Mouse (Mus musculus) limb, embryonic 13.5 days (tissue): Measurements from ENCODE around the gene Prss34. TPM values are rescaled to one million over a fixed set of nuclear protein-coding genes. Genes with fewer than 3 reads are reported as not detected.

Experiments
- ATAC-seq: fragments of 200-750 bp; cut with Nextera tagmentation; 2 replicates; pipeline ENCODE4 v1.8.0; 2017; ENCODE audit warnings: low read depth, moderate number of reproducible peaks, moderate TSS enrichment; ENCODE audit not compliant: low FRiP score
- H3K27ac ChIP-seq: fragments of 300-500 bp; sonication (generic); 2 replicates; pipeline ENCODE4 v1.5.1; 2015; ENCODE audit warnings: inconsistent platforms, mild to moderate bottlenecking, moderate library complexity
- H3K27me3 ChIP-seq: fragments of 300-500 bp; sonication (generic); 2 replicates; pipeline ENCODE4 v1.6.1; 2015; ENCODE audit warnings: mild to moderate bottlenecking, inconsistent platforms
- H3K36me3 ChIP-seq: fragments of 300-500 bp; sonication (generic); 2 replicates; pipeline ENCODE4 v1.6.1; 2015; ENCODE audit warnings: inconsistent platforms, mild to moderate bottlenecking, moderate library complexity
- H3K4me1 ChIP-seq: fragments of 300-500 bp; sonication (generic); 2 replicates; pipeline ENCODE4 v1.6.1; 2015; ENCODE audit warnings: inconsistent platforms
- H3K4me2 ChIP-seq: fragments of 300-500 bp; sonication (generic); replicated peaks from 2 replicates; pipeline ENCODE4 v1.6.1; 2015; ENCODE audit warnings: inconsistent platforms, mild to moderate bottlenecking, moderate library complexity
- H3K4me3 ChIP-seq: fragments of 300-500 bp; sonication (generic); 2 replicates; pipeline ENCODE4 v1.5.1; 2015; ENCODE audit warnings: moderate library complexity, mild to moderate bottlenecking, inconsistent platforms
- H3K9ac ChIP-seq: fragments of 300-500 bp; sonication (generic); 2 replicates; pipeline ENCODE4 v1.6.1; 2015; ENCODE audit warnings: mild to moderate bottlenecking, inconsistent platforms
- H3K9me3 ChIP-seq: fragments of 300-500 bp; sonication (generic); 2 replicates; pipeline ENCODE4 v1.6.1; 2016; ENCODE audit warnings: inconsistent platforms
- WGBS: fragments of 180-500 bp; shearing (Covaris S2); methylation state at CpG from one replicate; pipeline ENCODE4 v1.1.7; 2015; 5-methylcytosine and 5-hydroxymethylcytosine counted together
- polyA plus RNA-seq: library from polyadenylated mRNA; unstranded; fragments of >200 nt; fragmentation: Nextera tagmentation; extraction: Ambion mirVana; gene quantifications from 2 replicates; pipeline ENCODE4 v1.2.1, GENCODE M21; 2015

Gene Prss34
- polyA plus RNA-seq, 1 experiment from 2014 or later: 0.70 TPM

DNA sequence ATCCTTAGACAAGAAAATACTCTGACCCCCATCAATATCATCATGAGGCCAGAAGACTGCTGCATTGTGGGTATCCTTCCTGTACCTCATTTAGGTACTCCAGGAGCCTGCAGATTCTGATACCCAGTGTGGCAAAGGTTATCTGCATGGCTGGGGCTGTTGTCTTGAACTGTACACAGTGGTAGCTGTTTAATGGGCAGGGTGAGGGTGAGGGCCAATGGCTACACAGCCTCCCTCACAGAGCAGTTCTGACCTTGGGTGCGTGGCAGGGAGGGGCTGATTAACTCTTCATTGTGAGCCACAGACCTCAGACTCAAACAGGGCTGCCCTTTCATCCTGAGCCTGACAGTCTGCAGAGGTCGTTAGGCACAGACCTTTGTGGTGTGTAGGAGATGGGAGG lies 24.7 kb downstream of the Prss34 start:
- Histone ChIP-seq H3K36me3 (no peaks in the 10 kb centered on the region), H3K4me3 (no peak overlapping the region), H3K27me3 (0 out of 2 replicates have a peak, but pooled peaks cover 13% of the 10 kb centered on the region), H3K4me2 (no peak overlapping the region), H3K9me3 (no peaks in the 10 kb centered on the region), H3K27ac (no peak overlapping the region), H3K4me1 (no peaks in the 10 kb centered on the region), H3K9ac (no peak overlapping the region)
- ATAC-seq: no peak
- WGBS: 12% methylated on average over 2 of the region's 2 CpGs

- no peak overlapping the region for H3K4me2 ChIP-seq
- H3K36me3 ChIP-seq: no peaks in the 10 kb centered on the region
- no peaks in the 10 kb centered on the region for H3K4me1 ChIP-seq
- peaks cover 39% of the 10 kb centered on the region for H3K27me3 ChIP-seq
- H3K9ac ChIP-seq: no peak overlapping the region
- no peaks in the 10 kb centered on the region for H3K9me3 ChIP-seq
- H3K4me3 ChIP-seq: no peak overlapping the region
- 68% methylated on average over 9 of the region's 9 CpGs for WGBS
- no peak for ATAC-seq
- no peak overlapping the region for H3K27ac ChIP-seq
Observed at GRCm38 (mm10) chr17:25332321-25332720, 34.1 kb downstream of the Prss34 start.

DNA sequence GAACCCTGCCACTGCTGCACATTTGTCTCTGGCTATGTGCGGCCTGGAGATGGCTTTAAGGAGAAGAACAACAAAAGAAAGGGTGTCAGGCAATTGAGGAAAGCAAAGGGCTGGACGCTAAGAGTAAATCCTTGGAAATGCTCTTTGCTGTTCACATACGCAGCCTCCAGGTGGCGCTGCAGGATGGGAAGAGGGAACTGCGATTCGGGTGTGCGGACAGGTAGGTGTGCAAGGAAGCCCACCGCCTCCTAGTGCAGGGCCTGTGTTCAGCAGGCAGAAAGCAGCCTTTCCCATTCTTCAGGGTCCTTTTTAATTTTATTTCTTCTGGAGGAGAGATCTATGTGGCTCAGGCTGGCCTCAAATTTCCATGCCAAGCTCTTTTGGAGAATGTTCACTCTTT lies 35.7 kb downstream of the Prss34 start:
- peaks cover 39% of the 10 kb centered on the region for H3K27me3 ChIP-seq
- no peak overlapping the region for H3K9ac ChIP-seq
- no peaks in the 10 kb centered on the region for H3K36me3 ChIP-seq
- H3K4me3 ChIP-seq: no peak overlapping the region
- no peaks in the 10 kb centered on the region for H3K4me1 ChIP-seq
- 4% methylated on average over 8 of the region's 8 CpGs for WGBS
- H3K9me3 ChIP-seq: no peaks in the 10 kb centered on the region
- no peak for ATAC-seq
- no peak overlapping the region for H3K27ac ChIP-seq
- no peak overlapping the region for H3K4me2 ChIP-seq

DNA sequence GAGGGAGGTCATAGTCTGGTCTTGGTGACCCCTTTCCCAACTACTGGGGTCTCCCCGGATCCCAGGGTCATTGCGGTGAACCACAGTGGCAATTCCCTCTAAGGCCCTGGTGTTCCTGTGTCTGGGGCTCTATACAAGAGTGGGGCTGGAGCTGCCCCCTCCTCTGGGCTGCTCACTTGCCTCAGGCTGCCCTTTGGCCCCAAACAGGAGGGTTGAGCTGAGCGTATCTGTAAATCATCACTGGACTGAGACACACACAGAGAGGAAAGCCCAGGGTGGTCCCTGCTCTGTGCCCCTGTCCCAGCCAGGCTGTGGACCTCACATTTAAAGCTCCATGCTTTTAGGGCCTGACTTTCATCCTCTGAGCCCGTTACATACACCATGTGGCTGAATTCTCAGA lies 40.0 kb downstream of the Prss34 start:
- Histone ChIP-seq H3K27ac (no peak overlapping the region), H3K27me3 (peaks cover 18% of the 10 kb centered on the region)
- no peak for ATAC-seq

GRCm38 (mm10) chr17:25340003-25340402 lies 41.8 kb downstream of the Prss34 start:
- Histone ChIP-seq H3K9ac (no peak overlapping the region), H3K27me3 (peaks cover 8% of the 10 kb centered on the region; the same call in 1 of the 2 replicates), H3K4me2 (no peak overlapping the region), H3K27ac (no peak overlapping the region), H3K4me3 (no peak overlapping the region), H3K4me1 (no peaks in the 10 kb centered on the region), H3K9me3 (no peaks in the 10 kb centered on the region), H3K36me3 (no peaks in the 10 kb centered on the region)
- WGBS: 84% methylated on average over 6 of the region's 6 CpGs
- ATAC-seq: no peak

More for the DNA sequence above, 40.0 kb downstream of the Prss34 start:
- Histone ChIP-seq H3K9me3 (no peaks in the 10 kb centered on the region), H3K4me2 (no peak overlapping the region), H3K36me3 (no peaks in the 10 kb centered on the region), H3K4me1 (no peaks in the 10 kb centered on the region), H3K9ac (no peak overlapping the region), H3K4me3 (no peak overlapping the region)
- 83% methylated on average over 4 of the region's 4 CpGs for whole genome bisulfite sequencing

GRCm38 (mm10) chr17:25341490-25341889 lies 43.3 kb downstream of the Prss34 start:
- Histone ChIP-seq H3K4me1 (no peaks in the 10 kb centered on the region), H3K27ac (no peak overlapping the region), H3K36me3 (no peaks in the 10 kb centered on the region), H3K27me3 (0 out of 2 replicates have a peak, but pooled peaks cover 3% of the 10 kb centered on the region), H3K9me3 (no peaks in the 10 kb centered on the region), H3K4me2 (no peak overlapping the region), H3K4me3 (no peak overlapping the region), H3K9ac (no peak overlapping the region)
- no peak for ATAC-seq
- 39% methylated on average over 3 of the region's 3 CpGs for WGBS

DNA sequence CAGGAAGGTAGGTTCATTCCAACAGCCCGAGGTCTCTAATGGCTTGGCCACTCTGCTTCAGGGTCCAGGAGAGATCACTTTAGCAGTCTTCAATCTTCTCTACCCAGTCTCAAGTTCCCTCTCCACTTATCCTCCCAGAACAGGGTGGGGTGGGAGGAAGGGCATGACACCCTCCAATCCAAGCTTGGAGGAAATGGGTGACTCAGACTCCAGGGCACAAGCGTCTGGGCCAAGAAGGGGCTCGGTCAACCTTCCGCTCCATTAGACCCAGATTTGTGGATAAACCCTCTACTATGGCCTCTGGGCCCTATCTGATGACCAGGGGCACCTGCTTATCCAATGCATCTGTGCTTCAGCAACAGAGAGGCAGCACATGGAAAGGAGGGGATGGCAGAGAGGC lies 47.3 kb downstream of the Prss34 start, which contains the start of gene Tpsab1:
Gene Tpsab1, minus strand, starts transcription at position 101 of the 400 bp plus-strand sequence.
- Histone ChIP-seq H3K4me2 (no peak within 1 kb of the TSS), H3K27me3 (no peaks in the 10 kb centered on the region), H3K27ac (no peak within 1 kb of the TSS), H3K9ac (no peak within 1 kb of the TSS; the same call in 1 of the 2 replicates), H3K4me3 (no peak within 1 kb of the TSS), H3K36me3 (no peaks in the 10 kb centered on the region), H3K4me1 (no peaks in the 10 kb centered on the region), H3K9me3 (no peaks in the 10 kb centered on the region)
- no peak for ATAC-seq
- WGBS: 90% methylated on average over 4 of the region's 4 CpGs

Other genes with a start within 250 kb of the Prss34 start
- 14.1 and 15.4 TPM in 2 replicates for gene Tmem204, start 214.8 kb upstream of the Prss34 start, polyA plus RNA-seq
- 47.6 and 54.3 TPM in 2 replicates for gene Telo2, start 182.4 kb upstream of the Prss34 start, polyA plus RNA-seq
- gene Ptx4, start 177.6 kb upstream of the Prss34 start, polyA plus RNA-seq: 1.3 and 1.7 TPM in 2 replicates
- gene Clcn7, start 165.0 kb upstream of the Prss34 start, polyA plus RNA-seq: 26.5 and 27.2 TPM in 2 replicates
- not detected in 2 replicates for gene Ccdc154, start 135.9 kb upstream of the Prss34 start, polyA plus RNA-seq
- not detected in 2 replicates for gene Gm38655, start 122.9 kb upstream of the Prss34 start, polyA plus RNA-seq
- gene BC003965, start 113.8 kb upstream of the Prss34 start, polyA plus RNA-seq: 34.2 and 34.5 TPM in 2 replicates
- gene Unkl, start 110.0 kb upstream of the Prss34 start, polyA plus RNA-seq: 9.7 and 11.4 TPM in 2 replicates
- gene Gnptg, start 58.3 kb upstream of the Prss34 start, polyA plus RNA-seq: 34.9 and 35.5 TPM in 2 replicates
- gene Tsr3, start 58.2 kb upstream of the Prss34 start, polyA plus RNA-seq: 57.0 and 59.4 TPM in 2 replicates
- gene Baiap3, start 42.0 kb upstream of the Prss34 start, polyA plus RNA-seq: 1.1 and 1.7 TPM in 2 replicates
- 679 and 685 TPM in 2 replicates for gene Ube2i, start 23.8 kb upstream of the Prss34 start, polyA plus RNA-seq
- gene Prss28, start 10.3 kb downstream of the Prss34 start, polyA plus RNA-seq: not detected in 2 replicates
- gene Prss29, start 20.3 kb downstream of the Prss34 start, polyA plus RNA-seq: not detected in 2 replicates
- gene Tpsab1, start 47.2 kb downstream of the Prss34 start, polyA plus RNA-seq: 0.08 and 0.09 TPM in 2 replicates
- gene Tpsb2, start 67.9 kb downstream of the Prss34 start, polyA plus RNA-seq: 1.1 and 2.1 TPM in 2 replicates
- 1.8 and 3.3 TPM in 2 replicates for gene Tpsg1, start 70.9 kb downstream of the Prss34 start, polyA plus RNA-seq
- 5.2 and 7.5 TPM in 2 replicates for gene Cacna1h, start 135.4 kb downstream of the Prss34 start, polyA plus RNA-seq
- not detected in 2 replicates for gene Tekt4, start 156.2 kb downstream of the Prss34 start, polyA plus RNA-seq
- gene Sstr5, start 198.9 kb downstream of the Prss34 start, polyA plus RNA-seq: 0.24 and 0.29 TPM in 2 replicates